Mouse (Mus musculus) liver, embryonic 16.5 days (tissue): ENCODE data around the gene Ppa1. TPM values are rescaled to one million over a fixed set of nuclear protein-coding genes. Genes with fewer than 3 reads are reported as not detected.

ENCODE experiments used
- ATAC-seq: fragments of 200-750 bp; cut with Nextera tagmentation; 2 replicates; pipeline ENCODE4 v1.8.0; 2017; ENCODE audit warnings: low read depth, mild to moderate bottlenecking, moderate number of reproducible peaks, moderate library complexity
- H3K27ac ChIP-seq: fragments of 300-500 bp; sonication (generic); 2 replicates; pipeline ENCODE4 v1.5.1; 2014; ENCODE audit warnings: mild to moderate bottlenecking, low read length
- H3K27me3 ChIP-seq: fragments of 300-500 bp; sonication (generic); 2 replicates; pipeline ENCODE4 v1.6.1; 2014; ENCODE audit warnings: low read depth, low read length, mixed read lengths; ENCODE audit not compliant: control insufficient read depth, insufficient read depth
- H3K36me3 ChIP-seq: fragments of 300-500 bp; sonication (generic); 2 replicates; pipeline ENCODE4 v1.6.1; 2014; ENCODE audit warnings: mild to moderate bottlenecking; ENCODE audit not compliant: control insufficient read depth, insufficient read depth
- H3K4me1 ChIP-seq: fragments of 300-500 bp; sonication (generic); 2 replicates; pipeline ENCODE4 v1.6.1; 2014; ENCODE audit warnings: low read depth, low read length, mixed read lengths; ENCODE audit not compliant: control insufficient read depth
- H3K4me2 ChIP-seq: fragments of 300-500 bp; sonication (generic); 2 replicates; pipeline ENCODE4 v1.6.1; 2014; ENCODE audit warnings: low read depth, low read length, mixed read lengths
- H3K4me3 ChIP-seq: fragments of 300-500 bp; sonication (generic); 2 replicates; pipeline ENCODE4 v1.5.1; 2014; ENCODE audit warnings: low read depth, mild to moderate bottlenecking, low read length
- H3K9ac ChIP-seq: fragments of 300-500 bp; sonication (generic); 2 replicates; pipeline ENCODE4 v1.6.1; 2014; ENCODE audit warnings: low read depth, low read length
- H3K9me3 ChIP-seq: fragments of 300-500 bp; sonication (generic); replicated peaks from 2 replicates; pipeline ENCODE4 v1.6.1; 2016; ENCODE audit warnings: low read length; ENCODE audit not compliant: control insufficient read depth
- whole genome bisulfite sequencing: fragments of 180-500 bp; shearing (Covaris S2); extraction: QIAGEN DNeasy Blood & Tissue Kit; methylation state at CpG from one replicate; pipeline ENCODE4 v1.1.7; 2014; ENCODE audit not compliant: insufficient replicate concordance; 5-methylcytosine and 5-hydroxymethylcytosine counted together
- polyA plus RNA-seq: library from polyadenylated mRNA; unstranded; fragments of >200 nt; fragmentation: Nextera tagmentation; extraction: Ambion mirVana; gene quantifications from 2 replicates; pipeline ENCODE4 v1.2.1, GENCODE M21; 2015

The Ppa1 gene
- polyA plus RNA-seq, 1 experiment from 2014 or later, result 84.5 TPM

GRCm38 (mm10) chr10:61656928-61657882 lies 8.9 kb downstream of the Ppa1 start:
- H3K9me3 ChIP-seq, result no peaks in the 10 kb centered on the region
- H3K4me3 ChIP-seq, result no peak overlapping the region
- no peak overlapping the region for H3K4me2 ChIP-seq
- no peaks in the 10 kb centered on the region for H3K36me3 ChIP-seq
- peak; percentile 35; the same call in 1 of the 2 replicates for ATAC-seq
- H3K4me1 ChIP-seq, result no peaks in the 10 kb centered on the region; the same call in 1 of the 2 replicates
- H3K27me3 ChIP-seq, result no peaks in the 10 kb centered on the region
- WGBS, result 75% methylated on average over 18 of the region's 18 CpGs
- H3K27ac ChIP-seq, result peak overlapping the region; percentile 21; the same call in 1 of the 2 replicates
- H3K9ac ChIP-seq, result no peak overlapping the region

DNA sequence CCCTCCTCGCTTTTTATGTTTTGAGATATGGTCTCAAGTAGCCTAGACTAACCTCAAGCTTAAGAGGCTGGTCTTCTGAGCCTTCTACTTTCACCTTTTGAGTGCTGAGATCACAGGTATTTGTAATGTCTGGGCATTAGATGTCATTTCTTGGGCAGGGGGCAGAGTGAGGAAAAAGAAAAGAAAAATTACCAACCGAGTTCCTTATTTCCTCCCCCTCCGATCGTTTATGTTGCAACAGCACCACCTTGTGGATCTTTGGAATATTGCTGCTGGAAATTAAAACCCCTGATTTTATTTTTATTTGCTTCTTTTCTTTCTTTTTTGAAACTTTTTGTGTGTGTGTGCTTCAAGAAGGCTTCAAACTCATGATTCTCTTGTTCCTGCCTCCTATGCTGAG lies 9.6 kb downstream of the Ppa1 start:
- no peak overlapping the region for H3K4me2 ChIP-seq
- no peaks in the 10 kb centered on the region; the same call in 1 of the 2 replicates for H3K4me1 ChIP-seq
- H3K27me3 ChIP-seq, result no peaks in the 10 kb centered on the region
- no peak overlapping the region for H3K9ac ChIP-seq
- H3K9me3 ChIP-seq, result no peaks in the 10 kb centered on the region
- no peak overlapping the region for H3K27ac ChIP-seq
- no peak overlapping the region for H3K4me3 ChIP-seq
- 19% methylated on average over 4 of the region's 4 CpGs for WGBS
- no peaks in the 10 kb centered on the region for H3K36me3 ChIP-seq
- no peak for ATAC-seq

GRCm38 (mm10) chr10:61661887-61662286 lies 13.5 kb downstream of the Ppa1 start:
- H3K9ac ChIP-seq, result no peak overlapping the region
- H3K36me3 ChIP-seq, result peaks cover 5% of the 10 kb centered on the region; the same call in 1 of the 2 replicates
- H3K4me1 ChIP-seq, result no peaks in the 10 kb centered on the region
- H3K27me3 ChIP-seq, result no peaks in the 10 kb centered on the region
- no peak for ATAC-seq
- no peak overlapping the region for H3K4me3 ChIP-seq
- H3K4me2 ChIP-seq, result no peak overlapping the region
- no peak overlapping the region for H3K27ac ChIP-seq
- H3K9me3 ChIP-seq, result no peaks in the 10 kb centered on the region
- WGBS, result 79% methylated on average over 8 of the region's 8 CpGs

- Histone ChIP-seq H3K36me3 (peaks cover 5% of the 10 kb centered on the region; the same call in 1 of the 2 replicates), H3K27me3 (no peaks in the 10 kb centered on the region), H3K4me3 (no peak overlapping the region), H3K27ac (no peak overlapping the region), H3K4me1 (no peaks in the 10 kb centered on the region), H3K9ac (no peak overlapping the region), H3K9me3 (no peaks in the 10 kb centered on the region), H3K4me2 (no peak overlapping the region)
- 75% methylated on average over 10 of the region's 10 CpGs for WGBS
- no peak for ATAC-seq
Observed at GRCm38 (mm10) chr10:61662391-61662988, 14.1 kb downstream of the Ppa1 start.

DNA sequence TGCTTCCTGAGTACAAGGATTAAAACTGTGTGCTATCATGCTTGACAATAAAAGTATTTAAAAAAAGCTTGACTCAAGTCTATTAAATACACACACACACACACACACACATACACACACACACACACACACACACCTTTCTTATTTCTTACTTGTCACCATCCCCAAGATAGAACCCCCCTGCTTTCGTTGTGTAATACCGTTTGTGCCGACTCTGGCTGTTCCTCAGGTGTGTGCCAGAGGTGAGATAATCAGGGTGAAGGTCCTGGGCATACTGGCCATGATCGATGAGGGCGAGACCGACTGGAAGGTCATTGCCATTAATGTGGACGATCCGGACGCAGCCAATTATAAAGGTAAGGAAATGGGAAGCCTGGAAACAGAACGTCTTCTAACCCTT lies 16.8 kb downstream of the Ppa1 start:
- no peak overlapping the region for H3K4me3 ChIP-seq
- H3K27ac ChIP-seq, result no peak overlapping the region
- 79% methylated on average over 10 of the region's 10 CpGs for WGBS
- H3K4me2 ChIP-seq, result no peak overlapping the region
- ATAC-seq, result no peak
- H3K4me1 ChIP-seq, result peaks cover 4% of the 10 kb centered on the region
- peaks cover 12% of the 10 kb centered on the region for H3K36me3 ChIP-seq
- H3K27me3 ChIP-seq, result no peaks in the 10 kb centered on the region
- no peaks in the 10 kb centered on the region for H3K9me3 ChIP-seq
- no peak overlapping the region for H3K9ac ChIP-seq

GRCm38 (mm10) chr10:61665651-61666050 lies 17.3 kb downstream of the Ppa1 start:
- no peaks in the 10 kb centered on the region for H3K9me3 ChIP-seq
- H3K27me3 ChIP-seq, result no peaks in the 10 kb centered on the region
- no peak for ATAC-seq
- H3K9ac ChIP-seq, result no peak overlapping the region
- peaks cover 16% of the 10 kb centered on the region for H3K36me3 ChIP-seq
- no peak overlapping the region for H3K27ac ChIP-seq
- H3K4me3 ChIP-seq, result no peak overlapping the region
- WGBS, result 60% methylated on average over 3 of the region's 3 CpGs
- peaks cover 7% of the 10 kb centered on the region for H3K4me1 ChIP-seq
- no peak overlapping the region for H3K4me2 ChIP-seq

GRCm38 (mm10) chr10:61669289-61669688 lies 20.9 kb downstream of the Ppa1 start:
- WGBS, result 85% methylated on average over 7 of the region's 7 CpGs
- ATAC-seq, result no peak
- Histone ChIP-seq H3K4me3 (no peak overlapping the region), H3K4me2 (no peak overlapping the region), H3K27ac (no peak overlapping the region), H3K4me1 (peaks cover 7% of the 10 kb centered on the region), H3K9me3 (no peaks in the 10 kb centered on the region), H3K9ac (no peak overlapping the region), H3K36me3 (peaks cover 26% of the 10 kb centered on the region), H3K27me3 (no peaks in the 10 kb centered on the region)

DNA sequence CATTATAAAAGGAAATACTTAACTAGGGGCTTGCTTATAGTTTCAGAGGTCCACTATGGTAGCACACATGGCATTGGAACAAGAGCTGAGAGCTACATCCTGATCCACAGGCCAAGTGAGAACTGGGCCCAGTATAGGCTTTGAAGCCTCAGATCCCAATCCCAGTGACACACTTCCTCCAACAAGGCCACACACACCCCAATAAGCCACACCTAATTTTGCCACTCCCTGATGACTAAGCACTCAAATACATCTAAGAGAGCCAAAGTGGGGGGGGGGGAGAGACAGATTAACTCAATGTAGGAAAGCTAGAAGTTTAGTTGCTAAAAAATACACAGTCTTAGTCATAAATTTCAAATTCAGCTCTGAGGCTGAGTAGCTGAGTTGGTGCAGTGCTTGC lies 21.5 kb downstream of the Ppa1 start:
- peaks cover 28% of the 10 kb centered on the region for H3K36me3 ChIP-seq

GRCm38 (mm10) chr10:61670758-61671157 lies 22.4 kb downstream of the Ppa1 start:
- peaks cover 7% of the 10 kb centered on the region for H3K4me1 ChIP-seq
- ATAC-seq, result no peak
- H3K4me3 ChIP-seq, result no peak overlapping the region
- WGBS, result 79% methylated on average over 3 of the region's 3 CpGs
- no peaks in the 10 kb centered on the region for H3K27me3 ChIP-seq
- no peak overlapping the region for H3K4me2 ChIP-seq
- H3K27ac ChIP-seq, result no peak overlapping the region
- H3K9me3 ChIP-seq, result no peaks in the 10 kb centered on the region
- peaks cover 28% of the 10 kb centered on the region for H3K36me3 ChIP-seq
- H3K9ac ChIP-seq, result no peak overlapping the region

More for the DNA sequence above, 21.5 kb downstream of the Ppa1 start:
- Histone ChIP-seq H3K9me3 (no peaks in the 10 kb centered on the region), H3K27me3 (no peaks in the 10 kb centered on the region), H3K4me3 (no peak overlapping the region), H3K9ac (no peak overlapping the region), H3K27ac (no peak overlapping the region), H3K4me2 (no peak overlapping the region), H3K4me1 (peaks cover 7% of the 10 kb centered on the region)
- peak; percentile 69; the same call in 1 of the 2 replicates for ATAC-seq
